ENCODE assay signal across 11 mouse cellular contexts in the genomic region with DNA sequence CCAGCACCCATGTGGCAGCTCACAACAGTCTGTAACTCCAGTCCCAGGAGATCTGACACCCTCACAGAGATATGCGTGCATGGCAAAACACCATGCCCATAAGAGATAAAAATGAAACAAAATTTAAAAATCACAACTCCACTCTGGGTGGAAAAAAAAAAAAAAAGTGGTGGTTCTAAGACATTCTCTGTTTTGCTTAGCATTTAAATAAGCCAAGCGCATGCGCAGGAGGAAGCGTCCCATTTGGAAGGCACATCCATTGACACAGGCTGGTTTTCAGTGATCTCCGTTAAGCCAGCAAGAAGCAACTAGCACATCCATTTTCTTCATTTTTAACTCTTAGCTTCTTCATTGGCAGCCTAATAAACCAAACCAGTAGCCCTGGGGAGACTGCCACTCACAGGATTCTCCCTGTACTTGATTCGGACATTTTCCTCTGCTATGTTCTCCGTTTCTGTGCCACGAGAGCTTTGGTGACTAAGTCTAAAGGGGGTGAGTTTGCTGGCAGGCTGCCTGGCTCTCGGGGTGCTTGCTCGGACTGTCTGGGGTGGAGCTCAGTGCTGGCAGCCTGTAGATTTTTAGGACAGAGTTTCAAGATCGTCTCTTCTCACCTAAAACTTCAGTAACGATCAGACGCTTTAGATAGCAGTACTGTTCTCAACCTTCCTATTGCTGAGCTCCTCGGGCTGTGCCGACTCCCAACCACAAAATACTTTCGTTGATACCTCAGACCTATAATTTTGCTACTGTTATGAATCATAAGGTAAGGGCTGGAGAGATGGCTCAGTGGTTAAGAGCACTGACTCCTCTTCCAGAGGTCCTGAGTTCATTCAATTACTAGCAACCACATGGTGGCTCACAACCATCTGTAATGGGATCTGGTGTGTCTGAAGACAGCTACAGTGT. TPM values are rescaled to one million over a fixed set of nuclear protein-coding genes. Genes with fewer than 3 reads are reported as not detected.
A peak's percentile ranks its signal among the peaks of the same experiment; 100 is the strongest.
DNase-seq lines count a peak whose midpoint lies in the region; ATAC-seq lines count a peak whose summit lies in the region.
"Had no signal": no experiment of that assay in that cellular context is flagged by ENCODE, and none has a peak within 500 bp of the region (broad histone marks: within the 10 kb centered on the region; RNA-seq: fewer than 3 reads in every experiment).

No protein-coding gene starts in this region.

- intact Hi-C loops in left cerebral cortex, postnatal 14 days (cut with DNase I) = no loop called here
- intact Hi-C loops in left cerebral cortex, postnatal 4 days (cut with DNase I) = no loop called here

- peak; percentile 32 to 60 for DNase-seq in left cerebral cortex, postnatal 14 days (ENCODE audit: low spot score in 2 of 2)
- no peak for DNase-seq in left cerebral cortex, postnatal 4 days
- DNase-seq in adipocyte (ENCODE audit: low spot score) = peak; percentile 89
- DNase-seq in kidney, adult 8-10 months = no peak
- no peak for DNase-seq in layer of hippocampus, adult 9-11 months
- DNase-seq: cerebellum, adult 9-10 months; heart, postnatal 4 days; thymus, adult 18-20 months had no signal

- peak; percentile 50 for ATAC-seq in CD4-positive, CD25-positive, alpha-beta regulatory T cell, adult 4 months
- peak; percentile 64 for ATAC-seq in inflammation-experienced regulatory T-cells, adult 6 months
- ATAC-seq in megakaryocyte progenitor cell, adult 5-6 weeks (replicated peaks; ENCODE audit: poor library complexity) = no peak

RNA-seq across cellular contexts. Expression of a gene that starts 47.4 kb away (rescaled TPM):
- 10 to 100 TPM; 11.9 to 13.4 TPM for total RNA-seq in left cerebral cortex, postnatal 14 days (2021)
- total RNA-seq in left cerebral cortex, postnatal 4 days (2021) = 10 to 100 TPM; 13.6 TPM
- not detected for polyA plus RNA-seq in CD4-positive, CD25-positive, alpha-beta regulatory T cell, adult 4 months (2017; shearing (Covaris generic))
- polyA plus RNA-seq in inflammation-experienced regulatory T-cells, adult 6 months (2017; shearing (Covaris generic)) = not detected
- 0.07 TPM in 1 of 2 replicates, not detected in the other for total RNA-seq in megakaryocyte progenitor cell, adult 5-6 weeks (2015)
- total RNA-seq in megakaryocyte progenitor cell, adult 5-6 weeks (2017) = not detected in 2 replicates

Comparison
In these comparisons a context has a peak if more than half of its experiments do, and no peak if none do; other contexts are left out.
1. DNase-seq: peak in left cerebral cortex, postnatal 14 days (2 of 2) and adipocyte (single experiment); none in left cerebral cortex, postnatal 4 days (single experiment), kidney, adult 8-10 months (0 of 2) and layer of hippocampus, adult 9-11 months (single experiment).
2. RNA of a gene that starts 47.4 kb away (total RNA-seq): 13.6 TPM in left cerebral cortex, postnatal 4 days and 11.9 to 13.4 TPM in left cerebral cortex, postnatal 14 days; 0.07 TPM in megakaryocyte progenitor cell, adult 5-6 weeks; every median in the first group is over 10 times any median in the second.